Mouse (Mus musculus) gonadal fat pad, adult 2 months (tissue): ENCODE data around the gene Agbl1. TPM values are rescaled to one million over a fixed set of nuclear protein-coding genes. Genes with fewer than 3 reads are reported as not detected.
A peak's percentile ranks its signal among the peaks of the same experiment; 100 is the strongest.

Source experiments
- DNase-seq: peaks from one replicate; pipeline ENCODE4 v3.0.0-alpha.2; 2012; ENCODE audit warnings: low read depth
- polyA plus RNA-seq: library from polyadenylated mRNA; depleted of rRNA; stranded (reverse); fragments of >200 nt; gene quantifications from 2 replicates; pipeline ENCODE4 v1.2.3, GENCODE M21; 2012

The Agbl1 gene
- polyA plus RNA-seq, 1 experiment, result 0.08 TPM

DNA sequence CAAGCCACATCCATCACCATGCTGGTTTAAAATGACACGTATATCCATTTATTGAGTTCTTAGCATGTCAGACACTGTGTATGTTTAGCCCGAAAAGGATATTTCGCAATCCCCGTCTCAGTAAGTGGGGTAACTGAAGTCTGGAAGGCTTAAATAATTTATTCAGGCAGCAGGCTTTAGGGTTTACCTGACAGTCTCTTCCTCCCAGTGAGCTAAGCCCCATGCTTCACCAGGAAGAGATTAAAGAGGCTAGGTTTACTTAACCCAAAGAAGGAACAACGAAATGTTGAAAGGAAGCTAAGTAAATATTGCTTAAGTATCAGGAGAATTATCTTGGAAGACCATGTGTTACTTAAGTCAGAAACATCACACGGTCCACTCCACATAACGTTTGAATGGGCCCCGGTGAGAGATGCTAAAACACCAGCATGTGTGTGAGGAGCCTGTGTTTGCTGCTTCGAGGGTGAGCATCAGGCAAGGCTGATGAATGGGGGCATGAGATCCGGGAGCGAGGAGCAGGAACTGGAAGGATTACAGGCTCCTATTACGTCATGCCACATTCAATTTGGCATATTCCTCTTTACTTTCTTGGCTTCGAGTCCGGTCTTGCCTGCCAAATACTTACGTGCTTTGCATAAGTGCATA lies 162.7 kb downstream of the Agbl1 start:
- DNase-seq, result peak; percentile 68

- DNase-seq, result no peak
Measured at GRCm38 (mm10) chr7:76392941-76393817, 163.5 kb downstream of the Agbl1 start.

GRCm38 (mm10) chr7:76407930-76408557 lies 178.4 kb downstream of the Agbl1 start:
- DNase-seq, result no peak

DNA sequence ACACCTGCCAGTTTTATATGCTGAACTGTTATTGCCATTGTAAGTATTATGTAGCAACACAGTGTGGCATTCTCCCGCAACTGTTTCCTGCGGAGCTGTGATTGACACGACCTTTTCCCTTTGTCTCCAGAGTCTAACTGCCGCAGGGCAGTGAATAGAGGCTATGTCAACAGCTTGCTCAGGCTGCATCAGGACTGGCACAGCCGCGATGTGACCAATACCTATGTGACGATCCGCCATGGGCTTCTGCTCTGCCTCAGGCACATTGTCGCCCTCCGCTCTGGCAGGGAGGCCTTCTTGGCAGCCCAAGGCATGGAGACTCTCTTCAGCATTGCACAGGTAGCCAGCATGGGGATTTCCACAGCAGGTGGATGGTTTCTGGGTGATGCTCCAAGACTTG lies 179.3 kb downstream of the Agbl1 start:
- DNase-seq, result no peak

DNA sequence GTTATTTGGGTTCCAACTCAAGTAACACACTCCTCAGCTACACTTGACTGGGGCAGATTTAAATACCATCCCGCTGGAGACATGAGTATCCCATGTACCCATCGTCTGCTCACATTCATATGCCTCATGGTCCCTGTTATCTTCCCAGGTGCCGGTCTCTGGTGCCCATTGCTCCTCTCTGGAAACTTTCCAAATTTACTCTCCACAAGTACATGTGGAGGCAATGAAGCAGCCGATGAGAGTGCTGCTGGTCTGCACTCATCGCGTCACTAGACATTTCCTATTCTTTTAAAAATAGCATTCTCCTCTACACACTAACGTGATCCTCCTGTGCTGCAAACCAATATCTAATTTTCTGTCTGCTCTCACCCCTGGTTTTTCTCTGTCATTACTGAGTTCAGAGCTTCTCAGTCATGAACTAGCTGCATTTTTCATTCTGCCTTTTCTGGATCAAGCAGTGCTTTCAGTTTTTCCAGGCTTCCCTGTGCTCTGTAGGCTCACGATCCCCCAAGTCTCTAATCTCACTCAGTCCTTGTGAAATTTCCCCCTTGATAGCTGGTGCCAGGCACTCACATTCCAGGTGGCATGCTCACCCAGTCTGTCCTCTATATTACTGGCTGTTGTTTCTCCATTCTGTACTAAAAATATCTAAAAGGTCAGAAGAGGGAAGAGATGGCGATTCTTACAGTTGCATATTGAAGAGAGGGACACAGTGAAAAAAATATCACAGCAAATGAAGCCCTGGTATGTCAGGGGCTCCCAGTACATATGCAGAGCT lies 180.9 kb downstream of the Agbl1 start:
- DNase-seq, result no peak

GRCm38 (mm10) chr7:76411933-76412587 lies 182.4 kb downstream of the Agbl1 start:
- no peak for DNase-seq

DNA sequence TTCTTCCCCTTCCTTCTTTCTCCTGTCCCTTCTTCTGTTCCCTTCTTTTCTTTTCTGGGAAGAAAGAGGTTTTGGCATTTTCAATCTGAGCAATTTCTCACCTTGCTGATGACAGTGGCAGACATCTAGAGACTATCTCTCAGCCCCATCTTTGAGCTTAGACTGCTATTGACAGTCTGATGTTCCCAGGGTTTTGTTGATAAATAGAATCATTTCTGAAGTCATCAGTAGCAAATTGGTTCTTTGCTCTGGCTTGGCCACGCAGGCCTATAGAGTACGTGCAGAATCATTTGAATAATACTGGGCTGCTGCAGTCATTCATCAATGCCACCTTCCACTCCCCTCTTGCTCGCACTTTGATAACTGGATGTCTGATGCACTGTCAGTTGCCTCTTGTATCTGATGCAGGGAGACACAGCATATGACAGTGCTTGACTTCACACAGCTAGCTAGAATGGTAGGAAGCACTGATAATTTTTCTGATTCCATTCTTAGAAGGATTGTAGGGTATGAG lies 186.5 kb downstream of the Agbl1 start:
- DNase-seq, result no peak

DNA sequence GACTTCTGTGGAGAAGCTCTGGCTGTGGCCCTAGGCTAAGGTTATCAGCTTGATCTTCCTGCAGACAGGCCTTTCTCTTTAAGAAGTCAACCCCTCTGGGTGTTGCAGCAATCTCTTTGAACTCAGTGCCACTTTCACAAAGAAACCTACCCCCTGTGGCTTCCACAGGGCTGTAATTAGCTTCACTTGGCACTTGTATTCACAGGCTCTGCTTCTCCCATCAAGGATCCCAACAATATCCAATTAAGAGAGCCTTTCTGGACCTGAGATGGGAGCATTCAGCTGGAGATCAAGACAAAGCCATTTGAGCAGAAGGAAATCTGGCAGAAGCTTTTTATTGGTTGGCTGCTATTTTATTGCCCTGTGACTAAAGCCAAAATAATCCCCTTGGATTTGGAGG lies 208.9 kb downstream of the Agbl1 start:
- no peak for DNase-seq

GRCm38 (mm10) chr7:76438988-76439387 lies 209.3 kb downstream of the Agbl1 start:
- DNase-seq, result no peak

GRCm38 (mm10) chr7:76462361-76463001 lies 232.8 kb downstream of the Agbl1 start:
- DNase-seq, result no peak

GRCm38 (mm10) chr7:76466427-76466826 lies 236.7 kb downstream of the Agbl1 start:
- no peak for DNase-seq

- DNase-seq, result no peak
Measured at GRCm38 (mm10) chr7:76474233-76474632, 244.5 kb downstream of the Agbl1 start.

- no peak for DNase-seq
Measured at GRCm38 (mm10) chr7:76485546-76485945, 255.9 kb downstream of the Agbl1 start.

DNA sequence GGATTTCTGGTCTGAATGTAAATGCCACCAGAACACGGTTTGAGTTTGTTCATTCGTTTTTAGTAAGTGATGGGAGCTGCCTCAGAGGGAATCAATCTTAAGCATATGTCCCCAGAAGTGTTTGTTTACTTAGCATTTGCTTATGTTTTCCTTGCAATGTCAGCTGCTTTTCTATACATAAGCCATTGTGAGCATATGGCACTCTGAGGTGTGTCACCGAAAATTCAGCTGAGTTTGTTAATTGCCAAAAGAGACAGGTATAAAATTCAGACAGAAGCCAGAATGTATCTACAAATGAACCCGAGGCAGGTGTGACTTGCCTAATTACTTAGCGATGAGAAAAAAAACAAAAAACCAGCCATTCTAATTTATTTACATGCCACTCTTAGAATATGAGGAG lies 257.8 kb downstream of the Agbl1 start:
- DNase-seq, result no peak

GRCm38 (mm10) chr7:76524291-76524690 lies 294.6 kb downstream of the Agbl1 start:
- DNase-seq, result no peak

DNA sequence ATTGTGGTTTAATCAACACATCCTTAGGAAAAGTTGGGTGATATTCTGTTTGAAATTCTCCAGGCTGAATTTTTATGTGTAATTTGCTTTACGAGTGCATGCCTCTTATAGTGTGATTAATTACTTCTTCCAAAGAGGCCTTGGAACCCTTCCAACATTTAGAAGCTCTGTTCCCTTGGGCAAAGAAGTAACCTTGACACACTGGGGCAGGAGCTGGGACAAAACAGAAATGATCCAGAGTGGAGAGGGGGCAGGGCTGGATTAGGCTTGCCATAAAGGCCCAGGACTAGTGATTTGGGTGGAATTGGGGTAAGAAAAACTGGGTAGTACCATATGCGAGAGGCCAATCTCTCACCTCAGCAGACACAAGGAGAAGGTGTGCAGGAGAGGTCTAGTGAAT lies 316.8 kb downstream of the Agbl1 start:
- no peak for DNase-seq

DNA sequence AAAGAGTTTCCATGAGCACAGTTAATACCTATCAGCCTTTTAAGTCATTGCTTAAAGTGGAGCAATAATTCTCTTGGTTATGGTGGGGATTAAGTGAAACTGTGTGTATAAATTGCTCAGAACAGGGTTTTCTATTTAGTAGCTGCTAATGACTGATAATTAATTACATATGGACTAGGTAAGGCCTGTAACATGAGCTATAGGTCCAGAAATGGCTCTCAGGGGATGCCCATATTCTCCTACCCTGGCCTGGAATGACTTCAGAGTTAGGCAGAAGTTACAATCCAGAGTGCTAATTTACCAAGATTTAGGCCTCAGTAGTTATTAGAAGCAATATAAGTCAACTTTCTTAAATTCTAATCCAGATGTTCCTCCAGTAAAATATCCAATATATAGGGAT lies 317.6 kb downstream of the Agbl1 start:
- DNase-seq, result no peak

GRCm38 (mm10) chr7:76551860-76552259 lies 322.2 kb downstream of the Agbl1 start:
- no peak for DNase-seq

- DNase-seq, result no peak
Measured at GRCm38 (mm10) chr7:76560564-76561258, 331.0 kb downstream of the Agbl1 start.

GRCm38 (mm10) chr7:76562506-76562905 lies 332.8 kb downstream of the Agbl1 start:
- no peak for DNase-seq
